Mouse (Mus musculus): Measurements from ENCODE around the gene Gm12830. TPM values are rescaled to one million over a fixed set of nuclear protein-coding genes. Genes with fewer than 3 reads are reported as not detected.

Gene Gm12830
- polyA plus RNA-seq, 1 experiment from 2014 or later = not detected

DNA sequence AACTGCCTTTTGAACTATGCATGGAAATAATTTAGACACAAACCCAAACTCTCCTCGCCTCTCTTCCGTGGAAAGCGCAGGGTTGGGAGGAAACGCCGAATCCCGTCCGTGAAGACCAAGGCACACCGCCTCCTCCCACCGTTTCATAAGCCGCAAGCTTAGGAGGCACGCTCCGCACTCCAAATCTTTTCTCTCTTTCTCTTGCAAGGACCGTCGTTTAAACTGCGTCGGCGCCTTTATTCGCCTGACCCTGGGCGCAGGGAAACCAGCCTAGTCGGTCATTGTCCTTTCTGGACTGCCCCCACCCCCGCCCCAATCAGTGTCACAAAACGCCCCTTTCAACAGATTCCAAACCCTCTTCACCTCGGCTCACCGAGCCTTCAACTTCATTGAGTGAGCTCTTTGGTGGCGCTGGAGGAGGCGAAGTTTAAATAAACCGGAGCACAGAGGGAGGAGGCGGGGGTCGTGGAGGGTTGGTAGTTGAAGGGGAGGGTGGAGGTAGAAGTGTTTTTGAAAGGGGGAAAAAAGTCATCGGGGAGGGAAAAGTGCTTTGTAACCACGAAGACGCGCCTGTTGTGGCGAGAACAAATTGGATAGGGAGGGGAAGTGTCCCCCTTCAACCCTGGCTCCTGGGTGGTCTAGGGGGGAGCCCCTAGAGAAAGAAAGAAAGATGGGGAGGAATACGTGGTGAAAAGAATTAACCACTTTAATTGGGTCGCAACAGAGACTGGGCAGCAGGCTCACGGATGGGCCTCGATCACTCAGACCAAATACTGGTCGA lies 81.3 kb downstream of the Gm12830 start:
- WGBS = under 1% methylated on average over 39 of the region's 39 CpGs
- Histone ChIP-seq H3K27ac (ENCODE audit: low read depth, low read length) (no peak overlapping the region), H3K9ac (ENCODE audit: low read length) (no peak overlapping the region)

DNA sequence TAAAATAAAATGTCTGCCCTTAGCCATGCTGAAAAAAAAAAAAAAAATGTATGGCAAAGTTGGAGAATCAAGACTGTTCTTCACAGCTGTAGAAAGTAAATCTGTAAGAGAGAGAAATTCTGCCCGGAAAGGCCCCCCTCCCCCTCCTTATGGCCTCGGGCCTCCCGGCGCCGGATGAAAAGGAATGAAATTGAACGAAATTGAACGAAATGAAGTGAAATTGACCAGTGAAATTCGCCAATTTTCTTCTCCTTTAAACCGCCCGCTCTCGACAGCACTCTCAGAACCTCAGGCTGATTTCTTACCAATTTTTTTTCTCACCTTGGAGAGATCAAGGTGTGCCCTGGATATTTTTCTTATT lies 81.9 kb downstream of the Gm12830 start:
- WGBS = under 1% methylated on average over 11 of the region's 11 CpGs
- ATAC-seq (ENCODE audit: insufficient read depth, low FRiP score, low TSS enrichment) (no peak), DNase-seq (ENCODE audit: low spot score) (peak; percentile 32)
- H3K9me3 ChIP-seq (ENCODE audit: control insufficient read depth, low read length) = no peaks in the 10 kb centered on the region
- no peak overlapping the region for H3K4me3 ChIP-seq (ENCODE audit: low read depth, low read length)
- peaks cover 12% of the 10 kb centered on the region; the same call in 1 of the 2 replicates for H3K4me1 ChIP-seq (ENCODE audit: control insufficient read depth, insufficient read depth, low read length)
- H3K27ac ChIP-seq (ENCODE audit: low read depth, low read length) = no peak overlapping the region
- H3K4me2 ChIP-seq (ENCODE audit: low read depth) = no peak overlapping the region
- no peaks in the 10 kb centered on the region for H3K36me3 ChIP-seq (ENCODE audit: control insufficient read depth, insufficient read depth, low read length)
- peaks cover 96% of the 10 kb centered on the region for H3K27me3 ChIP-seq (ENCODE audit: control insufficient read depth, insufficient read depth, low read length)
- H3K9ac ChIP-seq (ENCODE audit: low read length) = no peak overlapping the region

More for the DNA sequence above, 81.3 kb downstream of the Gm12830 start:
- Histone ChIP-seq H3K27me3 (ENCODE audit: control insufficient read depth, insufficient read depth, low read length) (peaks cover 95% of the 10 kb centered on the region), H3K36me3 (ENCODE audit: control insufficient read depth, insufficient read depth, low read length) (no peaks in the 10 kb centered on the region), H3K4me2 (ENCODE audit: low read depth) (peak overlapping the region; percentile 40), H3K4me3 (ENCODE audit: low read depth, low read length) (peak overlapping the region; percentile 29), H3K4me1 (ENCODE audit: control insufficient read depth, insufficient read depth, low read length) (peaks cover 12% of the 10 kb centered on the region; the same call in 1 of the 2 replicates), H3K9me3 (ENCODE audit: control insufficient read depth, low read length) (no peaks in the 10 kb centered on the region)
- ATAC-seq (ENCODE audit: insufficient read depth, low FRiP score, low TSS enrichment) (no peak), DNase-seq (ENCODE audit: low spot score) (peak; percentile 66)

DNA sequence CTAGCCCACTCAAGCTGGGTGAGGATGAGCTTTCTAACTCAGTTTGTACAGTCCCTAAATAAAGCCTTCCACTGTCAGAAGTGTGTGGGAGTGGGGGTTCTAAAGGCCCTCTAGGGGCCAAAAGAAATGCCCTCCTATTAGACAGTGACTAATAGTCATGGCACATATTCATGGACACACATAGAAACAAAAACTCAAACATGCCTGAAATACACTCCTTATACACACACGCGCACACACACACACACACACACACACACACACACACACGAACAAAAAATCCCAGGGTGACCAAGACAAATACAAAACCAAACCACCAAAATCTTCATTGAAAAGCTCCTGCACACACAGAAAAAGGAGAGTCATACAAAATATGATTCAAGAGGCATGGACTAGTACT lies 84.0 kb downstream of the Gm12830 start:
- Histone ChIP-seq H3K36me3 (ENCODE audit: control insufficient read depth, insufficient read depth, low read length) (no peaks in the 10 kb centered on the region), H3K27ac (ENCODE audit: low read depth, low read length) (no peak overlapping the region), H3K4me2 (ENCODE audit: low read depth) (no peak overlapping the region), H3K27me3 (ENCODE audit: control insufficient read depth, insufficient read depth, low read length) (peaks cover 93% of the 10 kb centered on the region), H3K4me1 (ENCODE audit: control insufficient read depth, insufficient read depth, low read length) (peaks cover 12% of the 10 kb centered on the region; the same call in 1 of the 2 replicates), H3K9me3 (ENCODE audit: control insufficient read depth, low read length) (no peaks in the 10 kb centered on the region), H3K9ac (ENCODE audit: low read length) (no peak overlapping the region), H3K4me3 (ENCODE audit: low read depth, low read length) (no peak overlapping the region)
- ATAC-seq (ENCODE audit: insufficient read depth, low FRiP score, low TSS enrichment) (no peak), DNase-seq (ENCODE audit: low spot score) (no peak)
- 55% methylated on average over 3 of the region's 3 CpGs for WGBS

Other genes with a start within 250 kb of the Gm12830 start
- gene Foxd2, start 87.2 kb downstream of the Gm12830 start, polyA plus RNA-seq (2014; fragmentation: Nextera tagmentation; extraction: Ambion mirVana) = 0.53 and 1.2 TPM in 2 replicates
- gene Foxe3, start 104.3 kb downstream of the Gm12830 start, polyA plus RNA-seq (2014; fragmentation: Nextera tagmentation; extraction: Ambion mirVana) = not detected in 2 replicates
- gene Cmpk1, start 165.5 kb downstream of the Gm12830 start, polyA plus RNA-seq (2014; fragmentation: Nextera tagmentation; extraction: Ambion mirVana) = 141 and 150 TPM in 2 replicates
- gene Stil, start 178.4 kb downstream of the Gm12830 start, polyA plus RNA-seq (2014; fragmentation: Nextera tagmentation; extraction: Ambion mirVana) = 15.3 and 18.9 TPM in 2 replicates
- gene Tal1, start 234.7 kb downstream of the Gm12830 start, polyA plus RNA-seq (2014; fragmentation: Nextera tagmentation; extraction: Ambion mirVana) = 6.7 and 7.5 TPM in 2 replicates

Measured in neural tube, embryonic 11.5 days (tissue).